Mouse (Mus musculus) urinary bladder, postnatal 36 days (tissue): Measurements from ENCODE around the gene Gm1604a.
A peak's percentile ranks its signal among the peaks of the same experiment; 100 is the strongest.
"Not testable (repeated sequence)": the region's sequence is repeated elsewhere in the genome, so short reads cannot be mapped to it uniquely, and the experiment has no call there.

Experiments
- DNase-seq, 2 experiments: peaks; one replicate each; pipeline ENCODE4 v3.0.0; 2022; ENCODE audit warnings: low spot score in 2 of 2, mixed read lengths in 1 of 2

Gene Gm1604a

DNA sequence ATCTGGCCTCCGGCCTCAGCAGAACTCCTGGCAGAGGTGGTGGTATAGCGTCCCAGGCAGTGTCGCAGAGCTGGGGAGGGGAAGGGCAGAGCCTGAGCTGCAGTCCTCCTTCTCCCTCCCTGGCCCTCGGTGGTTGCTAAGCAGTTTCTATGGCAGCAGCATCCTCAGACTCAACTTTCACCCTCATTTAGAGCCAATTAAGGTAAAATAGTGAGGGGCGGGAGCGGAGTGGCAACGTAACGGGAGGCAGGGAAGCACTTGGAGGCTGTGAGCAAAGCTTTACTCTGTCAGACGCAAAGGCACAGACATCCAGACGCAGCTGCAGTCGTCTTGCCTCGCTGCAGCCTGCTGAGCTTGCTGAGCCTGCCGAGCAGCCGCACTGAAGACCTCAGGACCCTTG, at the start of gene Gm1604a:
Gene Gm1604a (plus strand): TSS at position 312 of the 400 bp plus-strand sequence.
- not testable (repeated sequence) for DNase-seq

GRCm38 (mm10) chr17:6978287-6979248, 46.8 kb upstream of the Gm1604a start, which contains the start of gene Gm49721:
Gene Gm49721, plus strand, starts transcription at chr17:6978904.
- DNase-seq: peak; percentile 62 to 67

DNA sequence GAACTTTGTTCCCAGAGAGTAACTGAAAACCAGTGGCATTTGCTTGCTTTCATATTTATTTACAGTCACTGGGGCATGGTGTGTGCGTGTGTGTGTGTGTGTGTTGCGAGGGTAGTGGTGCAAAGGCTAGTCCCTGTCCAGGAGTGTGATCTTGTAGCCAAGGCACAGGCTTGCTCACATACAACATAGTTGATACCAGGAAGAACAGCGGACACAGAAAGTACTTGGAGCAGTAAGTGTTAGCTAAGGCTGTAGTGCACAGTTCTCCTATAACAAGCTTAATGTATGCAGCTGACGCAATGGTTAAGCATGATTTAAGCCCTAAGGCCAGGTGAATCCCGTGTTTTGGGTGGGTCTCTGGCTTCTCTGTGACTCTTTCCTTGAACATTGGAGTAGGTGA, 46.0 kb upstream of the Gm1604a start:
- DNase-seq: not testable (repeated sequence)

DNA sequence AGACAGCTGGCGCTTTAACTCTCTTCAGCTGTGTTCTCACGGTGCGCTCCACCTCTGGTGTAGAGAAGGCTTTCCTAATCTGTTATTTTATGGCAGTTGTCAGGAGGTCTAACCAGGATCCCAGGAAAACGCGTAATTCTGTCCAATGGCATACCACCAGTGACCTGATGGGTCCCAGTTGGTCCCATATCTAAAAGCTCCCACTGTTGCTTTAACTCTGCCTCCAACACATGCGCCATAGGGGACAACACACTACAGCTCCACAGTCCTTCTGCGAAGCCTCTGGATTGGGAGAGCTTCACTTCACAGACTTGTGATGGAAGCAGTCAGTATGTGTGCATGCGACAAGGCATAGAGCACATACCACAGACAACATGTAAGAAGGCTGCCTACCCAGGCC, 45.2 kb upstream of the Gm1604a start:
- not testable (repeated sequence) for DNase-seq

GRCm38 (mm10) chr17:6986118-6986517, 39.2 kb upstream of the Gm1604a start:
- not testable (repeated sequence) for DNase-seq

- DNase-seq: not testable (repeated sequence)
Measured at GRCm38 (mm10) chr17:6995504-6995903, 29.9 kb upstream of the Gm1604a start.

GRCm38 (mm10) chr17:6996826-6997225, 28.5 kb upstream of the Gm1604a start:
- DNase-seq: not testable (repeated sequence)

- DNase-seq: not testable (repeated sequence)
Measured at GRCm38 (mm10) chr17:6997778-6998490, 27.4 kb upstream of the Gm1604a start.

DNA sequence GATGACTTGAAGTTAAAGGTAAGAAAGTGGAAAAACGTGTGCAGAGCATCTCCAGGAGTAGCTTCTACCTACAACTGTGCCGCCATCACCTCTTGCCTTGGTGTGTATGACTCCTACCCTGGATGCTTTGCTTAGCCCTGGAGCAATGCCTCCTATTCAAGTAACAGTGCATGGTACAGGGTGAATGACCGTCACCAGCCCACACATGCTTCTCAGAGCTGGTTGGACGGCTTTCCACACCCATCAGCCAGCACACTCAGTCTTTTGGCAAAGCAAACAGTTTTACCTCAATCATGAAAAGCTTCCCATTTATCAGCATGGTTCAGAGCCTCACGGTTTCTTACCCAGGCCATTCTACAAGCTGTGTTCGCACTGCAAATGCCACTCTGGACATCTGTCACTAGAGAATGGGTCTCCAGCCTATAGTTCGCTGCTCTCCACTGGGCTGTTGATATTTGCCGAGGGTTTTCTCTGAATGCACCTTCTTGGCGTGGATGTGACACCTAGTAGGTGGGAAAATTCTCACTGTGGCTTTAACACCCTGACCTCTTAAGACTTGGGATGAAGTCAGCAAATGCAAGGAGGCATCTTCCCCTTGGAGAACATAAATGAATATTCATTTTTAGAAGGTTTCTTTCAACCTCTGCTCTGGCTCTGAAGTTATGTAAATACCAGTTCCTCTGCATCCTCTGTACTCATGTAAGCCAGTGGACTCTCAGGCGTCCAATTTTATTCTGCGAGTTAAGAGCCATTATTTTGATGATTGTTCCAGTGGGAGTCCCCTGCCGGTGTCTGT, 23.4 kb upstream of the Gm1604a start:
- not testable (repeated sequence) for DNase-seq

DNA sequence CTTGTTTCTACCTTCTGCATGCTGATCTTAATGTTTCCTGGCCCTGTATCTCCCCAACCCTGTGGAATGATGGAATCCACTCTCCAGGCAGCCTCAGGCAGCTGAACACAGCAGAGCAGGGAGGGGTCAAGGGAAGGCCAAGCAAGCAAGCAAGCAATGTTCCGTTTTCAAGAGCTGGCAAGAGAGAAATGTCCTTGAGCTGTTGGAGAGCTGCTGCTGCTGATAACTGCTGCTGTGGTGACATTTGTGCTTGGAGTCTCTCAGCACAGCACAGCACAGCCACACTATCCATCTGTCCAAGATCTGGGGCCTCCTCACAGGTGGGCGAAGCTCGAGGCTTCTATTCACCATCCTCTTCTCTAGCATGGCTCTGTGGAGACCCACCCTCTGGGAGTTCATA, 22.0 kb upstream of the Gm1604a start:
- DNase-seq: not testable (repeated sequence)

GRCm38 (mm10) chr17:7005646-7006045, 19.7 kb upstream of the Gm1604a start:
- DNase-seq: not testable (repeated sequence)

- DNase-seq: not testable (repeated sequence)
Measured at GRCm38 (mm10) chr17:7008885-7009284, 16.5 kb upstream of the Gm1604a start.

DNA sequence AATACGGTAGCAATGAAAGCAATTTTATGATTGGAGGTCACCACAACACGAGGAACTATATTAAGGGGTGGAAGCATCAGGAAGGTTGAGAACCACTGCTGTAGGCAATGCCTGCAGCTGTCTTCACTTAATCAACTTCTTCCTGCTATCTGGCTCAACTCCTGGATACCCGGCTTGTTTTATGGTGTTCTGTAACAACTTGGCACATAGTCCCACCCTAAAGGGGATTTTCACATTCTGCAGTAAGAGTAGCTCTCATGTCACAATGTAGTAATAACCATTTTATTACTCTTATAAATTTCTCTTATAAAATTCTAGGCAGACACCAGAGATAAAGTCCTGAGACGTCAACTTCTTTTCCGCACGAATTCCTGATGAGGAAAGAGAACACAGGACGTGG, 15.9 kb upstream of the Gm1604a start:
- not testable (repeated sequence) for DNase-seq

DNA sequence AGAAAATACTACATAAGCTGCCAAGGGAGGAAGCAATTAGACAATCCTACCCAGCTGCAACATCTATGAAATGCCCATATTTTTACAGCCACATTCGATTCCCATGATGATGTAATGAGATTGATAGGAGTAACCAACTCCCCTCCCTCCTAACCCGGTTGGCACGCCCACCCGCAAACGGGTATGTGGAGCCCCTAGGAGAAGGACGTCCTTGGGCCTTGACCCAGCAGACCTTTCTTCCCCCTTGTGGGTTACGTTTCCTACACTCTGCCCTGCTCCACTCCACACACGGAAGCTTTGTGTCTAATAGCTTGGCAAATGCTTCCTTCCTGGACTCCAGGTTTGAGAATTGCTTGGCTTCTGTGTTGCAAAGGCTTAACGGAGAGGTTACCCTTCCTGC, 15.5 kb upstream of the Gm1604a start:
- DNase-seq: not testable (repeated sequence)

DNA sequence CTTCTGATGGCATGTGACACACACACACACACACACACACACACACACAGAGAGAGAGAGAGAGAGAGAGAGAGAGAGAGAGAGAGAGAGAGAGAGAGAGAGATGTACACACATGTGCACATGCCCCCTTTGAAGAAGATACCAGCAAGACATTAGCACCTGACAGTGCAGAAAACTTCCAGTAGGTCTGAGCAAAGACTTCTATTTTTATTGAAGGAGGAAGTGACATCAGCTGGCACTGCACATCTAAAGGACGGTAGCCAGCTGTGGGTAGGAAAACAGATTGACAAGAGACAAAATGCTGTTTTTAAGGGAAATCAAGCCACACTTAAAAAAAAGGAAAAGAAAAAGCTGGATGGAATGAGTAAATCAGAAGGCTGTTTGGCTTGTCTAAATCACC, 11.2 kb upstream of the Gm1604a start:
- not testable (repeated sequence) for DNase-seq

GRCm38 (mm10) chr17:7025764-7026346, 487 bp downstream of the Gm1604a start:
- DNase-seq: not testable (repeated sequence)

- not testable (repeated sequence) for DNase-seq
Measured at GRCm38 (mm10) chr17:7030204-7030603, 4.8 kb downstream of the Gm1604a start.

DNA sequence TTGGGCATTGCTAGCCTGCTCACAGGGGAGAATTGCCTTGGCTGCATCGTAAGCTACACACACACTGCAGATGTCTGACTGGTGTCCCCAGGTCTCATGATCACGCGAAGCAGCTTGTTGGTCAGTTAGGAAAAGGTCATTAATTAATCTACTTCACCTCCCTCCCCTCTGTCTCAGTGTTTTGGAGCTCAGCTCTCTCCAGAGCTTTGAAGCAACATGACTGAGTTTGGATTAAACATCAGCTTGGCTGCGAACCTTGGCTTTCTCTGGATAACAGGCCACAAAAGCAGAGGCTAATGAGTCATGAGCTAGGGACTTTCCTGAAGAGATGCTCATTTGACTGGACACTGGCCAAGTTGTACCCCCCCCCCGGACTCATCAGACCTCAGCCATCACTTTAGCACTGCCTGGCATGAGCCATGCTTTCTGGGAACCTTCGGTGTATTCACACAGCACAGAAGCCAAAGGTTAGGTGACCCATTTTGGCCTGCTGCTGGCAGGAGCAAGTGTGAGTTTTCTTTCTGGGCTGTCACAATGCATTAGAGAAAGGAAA, 5.3 kb downstream of the Gm1604a start:
- not testable (repeated sequence) for DNase-seq

GRCm38 (mm10) chr17:7033192-7034166, 8.1 kb downstream of the Gm1604a start:
- not testable (repeated sequence) for DNase-seq
